Mouse (Mus musculus) lung, embryonic 14.5 days (tissue): ENCODE measurements around the gene Gm49601. TPM values are rescaled to one million over a fixed set of nuclear protein-coding genes. Genes with fewer than 3 reads are reported as not detected.

ENCODE experiments used
- ATAC-seq: fragments of 200-750 bp; cut with Nextera tagmentation; 2 replicates; pipeline ENCODE4 v1.8.0; 2017; ENCODE audit warnings: mild to moderate bottlenecking, moderate TSS enrichment, moderate library complexity; ENCODE audit not compliant: insufficient read depth
- DNase-seq: peaks from one replicate; pipeline ENCODE4 v3.0.0-alpha.2; 2015
- H3K27ac ChIP-seq: fragments of 300-500 bp; sonication (generic); 2 replicates; pipeline ENCODE4 v1.5.1; 2014; ENCODE audit warnings: low read depth, mild to moderate bottlenecking, moderate library complexity
- H3K27me3 ChIP-seq: fragments of 300-500 bp; sonication (generic); 2 replicates; pipeline ENCODE4 v1.6.1; 2014; ENCODE audit warnings: low read length, control low read depth; ENCODE audit not compliant: insufficient read depth
- H3K36me3 ChIP-seq: fragments of 300-500 bp; sonication (generic); 2 replicates; pipeline ENCODE4 v1.6.1; 2014; ENCODE audit warnings: control low read depth; ENCODE audit not compliant: insufficient read depth
- H3K4me1 ChIP-seq: fragments of 300-500 bp; sonication (generic); 2 replicates; pipeline ENCODE4 v1.6.1; 2014; ENCODE audit warnings: antibody characterized with exemption, control low read depth; ENCODE audit not compliant: insufficient read depth
- H3K4me2 ChIP-seq: fragments of 300-500 bp; sonication (generic); 2 replicates; pipeline ENCODE4 v1.6.1; 2014; ENCODE audit warnings: mild to moderate bottlenecking
- H3K4me3 ChIP-seq: fragments of 300-500 bp; sonication (generic); 2 replicates; pipeline ENCODE4 v1.5.1; 2014; ENCODE audit warnings: low read depth, low read length
- H3K9ac ChIP-seq: fragments of 300-500 bp; sonication (generic); 2 replicates; pipeline ENCODE4 v1.6.1; 2014
- H3K9me3 ChIP-seq: fragments of 300-500 bp; sonication (generic); 2 replicates; pipeline ENCODE4 v1.6.1; 2016; ENCODE audit warnings: low read depth, low read length, control low read depth
- CTCF ChIP-seq: IDR thresholded peaks from 2 replicates; pipeline ENCODE4 v1.5.1; 2016; ENCODE audit warnings: antibody characterized with exemption, low read depth
- WGBS: fragments of 180-500 bp; shearing (Covaris S2); extraction: QIAGEN DNeasy Blood & Tissue Kit; methylation state at CpG from one replicate; pipeline ENCODE4 v1.1.7; 2014; 5-methylcytosine and 5-hydroxymethylcytosine counted together
- polyA plus RNA-seq: library from polyadenylated mRNA; unstranded; fragments of >200 nt; fragmentation: Nextera tagmentation; extraction: Ambion mirVana; gene quantifications from 2 replicates; pipeline ENCODE4 v1.2.1, GENCODE M21; 2014

The Gm49601 gene
- polyA plus RNA-seq, 1 experiment from 2014 or later: 1.7 TPM

DNA sequence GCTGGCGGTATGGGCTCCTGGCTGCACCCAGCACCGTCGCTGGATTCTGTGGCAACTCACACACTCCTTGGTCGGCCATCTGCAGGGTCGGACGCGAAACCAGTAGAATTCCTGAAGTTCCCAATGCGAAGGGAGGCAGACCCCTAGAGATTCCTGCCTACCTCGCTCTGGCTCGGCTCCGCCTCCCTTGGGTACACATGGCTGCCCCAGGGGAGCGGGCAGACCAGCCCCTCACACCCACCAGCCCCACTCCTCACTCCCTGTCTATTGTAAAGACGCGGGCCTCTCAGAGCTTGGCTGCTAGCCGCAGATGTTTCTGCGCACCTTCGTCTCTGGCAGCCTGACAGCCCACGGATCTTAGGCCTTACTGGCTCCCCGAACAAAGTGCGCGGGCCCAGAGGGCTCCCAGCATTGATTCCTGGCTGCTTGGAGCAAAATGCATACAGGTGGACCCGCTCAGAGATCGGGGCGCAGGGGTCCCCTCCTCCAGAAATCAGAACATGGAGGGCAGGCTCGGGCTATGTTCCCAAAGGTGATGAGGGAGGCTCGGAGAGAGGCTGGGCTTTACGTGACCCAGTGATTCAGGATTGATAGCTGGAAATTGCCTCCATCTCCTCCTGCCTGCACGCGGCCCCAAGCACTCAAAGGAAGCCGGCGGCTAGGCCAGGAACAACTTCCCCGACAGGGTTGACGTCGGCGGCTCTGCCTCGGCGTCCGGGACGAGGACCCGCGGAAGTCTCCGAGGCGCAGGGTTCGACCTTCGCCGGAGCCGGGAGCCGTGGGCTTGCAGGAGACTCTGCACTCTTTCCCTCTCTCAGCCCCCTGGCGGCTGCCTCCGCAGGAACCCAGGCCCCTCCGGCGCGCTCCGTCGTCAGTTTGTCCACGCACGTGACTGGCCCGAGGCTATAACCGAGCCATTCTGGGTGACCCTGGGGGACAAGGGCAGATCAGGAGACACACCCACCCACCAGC is 34.9 kb downstream of the Gm49601 start:
- 4% methylated on average over 59 of the region's 59 CpGs for WGBS

GRCm38 (mm10) chr16:18589804-18590790 is 36.1 kb downstream of the Gm49601 start, which contains the start of gene Tbx1:
Tbx1 (minus strand) TSS chr16:18590671.
- 4% methylated on average over 48 of the region's 48 CpGs for WGBS
- TF ChIP-seq CTCF: peak; percentile 77
- Histone ChIP-seq H3K9ac (peak within 1 kb of the TSS; percentile 36), H3K4me2 (peak within 1 kb of the TSS; percentile 86), H3K36me3 (no peaks in the 10 kb centered on the region), H3K9me3 (no peaks in the 10 kb centered on the region), H3K27me3 (peaks cover 72% of the 10 kb centered on the region), H3K4me3 (peak within 1 kb of the TSS; percentile 33), H3K27ac (peak within 1 kb of the TSS; percentile 54), H3K4me1 (0 out of 2 replicates have a peak, but pooled peaks cover 3% of the 10 kb centered on the region)
- DNase-seq (peak; percentile 55), ATAC-seq (peak; percentile 6; the same call in 1 of the 2 replicates)

More for the DNA sequence above, 34.9 kb downstream of the Gm49601 start:
- peak overlapping the region; percentile 29; the same call in 1 of the 2 replicates for H3K9ac ChIP-seq
- H3K4me1 ChIP-seq: 0 out of 2 replicates have a peak, but pooled peaks cover 6% of the 10 kb centered on the region
- peak overlapping the region; percentile 44 for H3K27ac ChIP-seq
- H3K9me3 ChIP-seq: no peaks in the 10 kb centered on the region
- H3K4me2 ChIP-seq: peak overlapping the region; percentile 86
- ATAC-seq: peak; percentile 46; the same call in 1 of the 2 replicates
- H3K36me3 ChIP-seq: no peaks in the 10 kb centered on the region
- H3K4me3 ChIP-seq: peak overlapping the region; percentile 33
- peak; percentile 72 for TF ChIP-seq CTCF
- DNase-seq: peak; percentile 74
- peaks cover 60% of the 10 kb centered on the region for H3K27me3 ChIP-seq

- Histone ChIP-seq H3K4me3 (peak overlapping the region; percentile 59), H3K36me3 (no peaks in the 10 kb centered on the region), H3K4me1 (0 out of 2 replicates have a peak, but pooled peaks cover 3% of the 10 kb centered on the region), H3K9ac (no peak overlapping the region), H3K4me2 (peak overlapping the region; percentile 86), H3K27ac (no peak overlapping the region), H3K27me3 (peaks cover 82% of the 10 kb centered on the region), H3K9me3 (no peaks in the 10 kb centered on the region)
- no peak for TF ChIP-seq CTCF
- DNase-seq: no peak
- 39% methylated on average over 9 of the region's 9 CpGs for WGBS
- no peak for ATAC-seq
Measured at GRCm38 (mm10) chr16:18589080-18589621, 37.1 kb downstream of the Gm49601 start.

DNA sequence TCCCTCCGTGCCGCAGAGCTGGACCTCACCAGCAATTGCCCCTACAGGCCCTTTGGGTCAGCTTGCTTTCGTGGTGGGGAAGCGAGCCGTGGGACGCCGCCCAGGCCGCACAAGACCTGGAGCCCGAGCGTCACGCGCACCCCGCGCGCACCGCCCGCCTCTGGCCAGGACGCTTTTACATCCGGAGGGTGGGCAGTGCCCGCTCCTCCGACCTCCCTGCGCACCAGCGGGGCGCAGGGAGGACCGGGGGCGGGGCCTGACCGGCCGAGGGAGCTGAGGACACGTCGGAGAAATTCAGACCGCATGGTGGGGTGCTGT is 37.5 kb downstream of the Gm49601 start:
- Histone ChIP-seq H3K4me3 (peak overlapping the region; percentile 59), H3K27me3 (peaks cover 83% of the 10 kb centered on the region), H3K36me3 (no peaks in the 10 kb centered on the region), H3K4me2 (peak overlapping the region; percentile 86), H3K9ac (peak overlapping the region; percentile 20; the same call in 1 of the 2 replicates), H3K9me3 (no peaks in the 10 kb centered on the region), H3K27ac (peak overlapping the region; percentile 75), H3K4me1 (0 out of 2 replicates have a peak, but pooled peaks cover 3% of the 10 kb centered on the region)
- WGBS: 6% methylated on average over 31 of the region's 31 CpGs
- no peak for DNase-seq
- no peak for TF ChIP-seq CTCF
- peak; percentile 16; the same call in 1 of the 2 replicates for ATAC-seq

- Histone ChIP-seq H3K4me2 (peak overlapping the region; percentile 86), H3K9me3 (no peaks in the 10 kb centered on the region), H3K36me3 (no peaks in the 10 kb centered on the region), H3K4me1 (0 out of 2 replicates have a peak, but pooled peaks cover 3% of the 10 kb centered on the region), H3K4me3 (peak overlapping the region; percentile 59), H3K9ac (peak overlapping the region; percentile 52), H3K27me3 (peaks cover 88% of the 10 kb centered on the region), H3K27ac (peak overlapping the region; percentile 75)
- ATAC-seq (peak; percentile 42), DNase-seq (peak; percentile 55)
- no peak for TF ChIP-seq CTCF
- 3% methylated on average over 57 of the region's 57 CpGs for WGBS
Measured at GRCm38 (mm10) chr16:18587847-18588737, 38.1 kb downstream of the Gm49601 start.
